Mouse (Mus musculus) liver, adult 10 weeks (tissue): ENCODE measurements around the gene Lbhd2. TPM values are rescaled to one million over a fixed set of nuclear protein-coding genes. Genes with fewer than 3 reads are reported as not detected.

ENCODE experiments used
- polyA plus RNA-seq: library from polyadenylated mRNA; stranded (reverse); fragments of 350-450 nt; fragmentation: Illumina TruSeq; extraction: RNeasy Lipid Tissue Mini Kit (QIAGEN cat#74804); gene quantifications from one replicate; pipeline ENCODE4 v1.2.3, GENCODE M21; 2014; ENCODE audit warnings: low read depth, low replicate concordance

Gene Lbhd2
- not detected for polyA plus RNA-seq

DNA sequence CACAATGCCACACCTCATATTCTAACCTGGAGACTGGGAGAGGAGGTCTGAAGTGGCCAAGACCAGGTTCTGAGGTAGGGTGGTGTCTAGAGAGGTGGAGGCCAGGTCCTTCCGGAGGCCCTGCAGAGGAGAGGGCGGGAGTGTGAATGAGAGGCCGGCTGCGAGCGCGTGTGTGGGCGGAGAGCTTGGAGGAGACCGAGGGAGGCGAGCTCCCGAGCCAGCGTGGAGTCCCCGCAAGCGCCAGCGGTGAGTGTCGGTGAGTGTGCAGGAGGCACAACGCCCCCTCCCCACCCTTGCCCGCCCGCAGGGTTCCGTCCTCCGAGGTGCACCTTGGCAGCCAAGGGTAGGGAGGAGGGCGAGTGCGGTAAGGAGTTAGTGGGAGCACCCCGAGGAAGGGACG, at the start of gene Lbhd2:
TSS of gene Lbhd2 (plus strand) at position 188 of the 400 bp plus-strand sequence.

DNA sequence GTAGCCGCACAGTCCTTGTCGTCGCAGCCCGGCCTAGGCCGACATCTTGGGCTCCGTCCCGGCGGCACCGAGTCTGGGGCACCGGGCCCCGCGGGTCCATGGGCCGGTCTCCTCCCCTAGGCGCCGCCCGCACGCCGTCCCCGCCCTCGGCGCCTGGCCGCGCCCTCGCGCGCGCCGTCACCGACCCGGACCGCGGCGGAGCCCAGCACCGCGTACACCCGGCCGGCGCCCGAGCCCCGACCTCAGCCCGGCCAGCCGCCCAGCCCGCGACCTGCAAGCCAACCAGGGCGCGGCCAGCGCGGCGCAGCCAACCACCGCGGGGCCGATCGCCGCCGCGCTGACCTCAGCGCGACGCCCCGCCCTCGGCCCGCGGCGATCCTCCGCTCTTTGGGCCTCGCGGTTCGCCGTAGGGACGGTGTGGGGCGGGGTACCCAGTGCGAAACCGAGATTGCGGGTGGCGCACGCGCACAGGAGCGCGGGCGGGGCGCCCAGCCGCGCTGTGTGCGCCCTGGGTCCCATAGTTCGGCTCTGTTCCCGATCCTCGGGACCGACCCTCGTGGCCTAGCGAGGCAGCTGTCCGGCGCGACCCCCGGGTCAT, 29.1 kb upstream of the Lbhd2 start, which contains the start of gene Cdc42bpb:
TSS of gene Cdc42bpb (minus strand) at position 343 of the 598 bp plus-strand sequence.

DNA sequence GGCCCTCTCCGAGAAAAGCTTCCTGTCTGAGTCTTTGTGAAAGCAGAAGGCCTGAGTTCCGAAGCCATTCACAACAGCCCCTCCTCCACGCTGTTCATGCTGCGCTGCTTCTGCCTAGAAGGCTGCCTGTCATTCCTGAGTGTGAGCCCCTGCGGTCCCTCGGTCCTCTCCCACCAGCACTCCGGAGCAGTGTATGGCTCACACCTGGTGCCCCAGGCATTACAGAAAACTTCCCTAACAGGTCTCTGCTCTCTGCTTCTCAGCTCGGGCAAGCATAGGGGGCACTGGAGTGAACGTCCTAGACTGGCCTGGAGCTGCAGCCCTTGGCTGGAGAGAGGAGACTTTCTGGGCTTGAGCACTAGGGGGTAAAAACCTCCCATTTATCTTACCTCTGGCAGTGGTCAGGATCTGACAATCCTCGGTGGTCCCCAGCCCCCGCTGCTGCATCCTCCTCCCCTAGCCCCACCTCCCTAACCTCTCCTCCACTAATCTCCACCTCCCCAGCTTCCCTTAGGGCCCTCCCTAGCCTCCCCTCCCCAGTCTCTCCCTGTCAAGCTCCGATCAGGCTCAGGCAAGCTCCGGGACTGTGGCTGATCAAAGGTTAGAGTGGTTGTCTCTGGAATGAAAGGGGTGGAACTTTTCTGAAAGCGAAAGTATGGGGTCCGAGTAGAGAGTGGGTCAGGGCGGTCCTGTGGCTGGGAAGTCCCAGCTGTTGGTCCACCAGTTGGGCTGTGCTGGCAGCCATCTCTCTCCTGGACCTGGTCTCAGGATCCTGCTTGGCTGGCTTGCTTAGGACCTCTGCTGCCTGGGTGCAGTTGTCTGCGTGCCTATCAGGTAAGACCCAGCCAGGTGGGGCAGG, 10.5 kb downstream of the Lbhd2 start, which contains the start of gene Exoc3l4:
TSS of gene Exoc3l4 (plus strand) at position 97 of the 859 bp plus-strand sequence.

DNA sequence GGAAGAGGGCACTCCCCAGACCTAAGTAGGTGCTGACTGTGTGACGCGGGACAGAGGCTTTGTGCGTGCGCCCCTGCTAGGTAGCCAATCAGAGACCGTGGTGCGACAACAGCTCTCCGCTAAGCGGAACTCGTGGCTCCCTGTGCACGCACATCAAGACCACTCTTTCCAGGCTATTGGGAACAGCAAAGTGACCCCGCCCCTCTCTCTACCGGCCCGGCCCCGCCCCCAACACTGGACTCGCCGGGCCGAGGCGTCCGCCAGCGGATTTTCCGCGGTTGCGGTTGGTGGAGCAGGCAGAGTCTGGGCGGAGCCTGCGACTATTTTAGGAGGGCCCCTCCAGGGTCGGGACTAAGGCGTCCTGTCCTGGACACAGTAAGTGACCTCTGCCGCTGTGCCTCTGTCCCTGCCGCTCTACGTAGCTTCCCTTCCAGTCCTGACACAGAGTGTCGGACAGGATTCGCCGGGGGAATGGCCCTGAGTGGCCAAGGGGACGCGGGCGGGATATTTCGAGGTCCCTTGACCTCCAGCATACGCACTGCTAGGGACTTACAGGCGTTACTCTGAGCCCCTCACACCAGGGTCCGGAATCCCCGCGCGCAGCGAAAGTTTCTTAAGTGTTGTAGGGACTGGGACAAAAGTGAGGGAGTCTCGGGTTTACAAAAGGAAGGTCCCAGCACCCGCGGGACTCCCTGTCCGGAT, 35.9 kb downstream of the Lbhd2 start, which contains the start of gene Tnfaip2:
TSS of gene Tnfaip2 (plus strand) at position 161 of the 702 bp plus-strand sequence.

Other genes starting within 250 kb of the Lbhd2 start
- 2.4 TPM for gene Traf3, start 240.4 kb upstream of the Lbhd2 start, polyA plus RNA-seq
- gene 4930595D18Rik, start 222.3 kb upstream of the Lbhd2 start, polyA plus RNA-seq: not detected
- gene Amn, start 135.7 kb upstream of the Lbhd2 start, polyA plus RNA-seq: not detected
- 3.2 TPM for gene Cdc42bpb, start 29.1 kb upstream of the Lbhd2 start, polyA plus RNA-seq
- not detected for gene Exoc3l4, start 10.2 kb downstream of the Lbhd2 start, polyA plus RNA-seq
- gene Tnfaip2, start 35.7 kb downstream of the Lbhd2 start, polyA plus RNA-seq: 5.6 TPM
- gene Gm266, start 79.0 kb downstream of the Lbhd2 start, polyA plus RNA-seq: not detected
- gene Eif5, start 131.2 kb downstream of the Lbhd2 start, polyA plus RNA-seq: 429 TPM
- 65.6 TPM for gene Mark3, start 167.7 kb downstream of the Lbhd2 start, polyA plus RNA-seq